Mouse (Mus musculus) G1E (cell line): ENCODE measurements around the gene Zfp598. TPM values are rescaled to one million over a fixed set of nuclear protein-coding genes. Genes with fewer than 3 reads are reported as not detected.

Experiments used
- ATAC-seq: 2 replicates; pipeline ENCODE4 v1.8.0; 2016; ENCODE audit warnings: mild to moderate bottlenecking; ENCODE audit not compliant: insufficient number of reproducible peaks, poor library complexity, low FRiP score, severe bottlenecking; ENCODE audit errors: extremely low read depth
- DNase-seq: peaks from one replicate; pipeline ENCODE4 v3.0.0; 2012; ENCODE audit warnings: low spot score
- H3K27me3 ChIP-seq: 2 replicates; pipeline ENCODE4 v1.6.1; 2012; ENCODE audit warnings: mild to moderate bottlenecking, low read length, inconsistent platforms; ENCODE audit not compliant: insufficient read depth
- H3K36me3 ChIP-seq: replicated peaks from 2 replicates; pipeline ENCODE3; 2012; ENCODE audit warnings: mild to moderate bottlenecking, inconsistent platforms
- H3K4me1 ChIP-seq: 2 replicates; pipeline ENCODE4 v1.6.1; 2012; ENCODE audit warnings: low read depth, low read length, inconsistent platforms, mixed read lengths; ENCODE audit not compliant: insufficient read depth
- H3K4me3 ChIP-seq: 2 replicates; pipeline ENCODE4 v1.5.1; 2012; ENCODE audit warnings: low read depth, mild to moderate bottlenecking, inconsistent platforms, low read length, moderate library complexity, mixed read lengths
- H3K9me3 ChIP-seq: replicated peaks from 2 replicates; pipeline ENCODE4 v1.6.1; 2012; ENCODE audit warnings: inconsistent platforms
- CTCF ChIP-seq: IDR thresholded peaks from 2 replicates; pipeline ENCODE4 v1.5.1; 2012; ENCODE audit warnings: low read depth, low read length, inconsistent platforms, mixed read lengths
- GATA1 ChIP-seq: IDR thresholded peaks from 2 replicates; pipeline ENCODE4 v1.6.1; 2012; ENCODE audit warnings: borderline replicate concordance, low read length, inconsistent platforms, mixed read lengths
- GATA2 ChIP-seq: IDR thresholded peaks from 2 replicates; pipeline ENCODE4 v1.6.1; 2012; ENCODE audit warnings: low read depth, low read length, inconsistent platforms, borderline replicate concordance
- POLR2AphosphoS5 ChIP-seq: IDR thresholded peaks from 2 replicates; pipeline ENCODE4 v1.6.1; 2012; ENCODE audit warnings: low read depth, low read length, inconsistent platforms; ENCODE audit not compliant: insufficient replicate concordance
- TAL1 ChIP-seq: conservative IDR thresholded peaks from 2 replicates; pipeline ENCODE4 v1.6.1; 2012; ENCODE audit warnings: low read depth, low read length, inconsistent platforms, mixed read lengths
- polyA plus RNA-seq: library from polyadenylated mRNA; stranded (reverse); fragments of >175 nt; gene quantifications from 2 replicates; pipeline ENCODE4 v1.2.3, GENCODE M21; 2012
- total RNA-seq, 2 experiments: library from RNA; stranded (forward) in 1 of 2; stranded (reverse) in 1 of 2; fragments of 200-1000 nt in 1 of 2; fragments of >200 nt in 1 of 2; fragmentation: Nextera tagmentation in 1 of 2; gene quantifications; 2 replicates each; pipeline ENCODE4 v1.2.3; 2014 to 2017

The Zfp598 gene
- total and polyA plus RNA-seq, 3 experiments, result 11.2 to 86.4 (median 59.1) TPM

DNA sequence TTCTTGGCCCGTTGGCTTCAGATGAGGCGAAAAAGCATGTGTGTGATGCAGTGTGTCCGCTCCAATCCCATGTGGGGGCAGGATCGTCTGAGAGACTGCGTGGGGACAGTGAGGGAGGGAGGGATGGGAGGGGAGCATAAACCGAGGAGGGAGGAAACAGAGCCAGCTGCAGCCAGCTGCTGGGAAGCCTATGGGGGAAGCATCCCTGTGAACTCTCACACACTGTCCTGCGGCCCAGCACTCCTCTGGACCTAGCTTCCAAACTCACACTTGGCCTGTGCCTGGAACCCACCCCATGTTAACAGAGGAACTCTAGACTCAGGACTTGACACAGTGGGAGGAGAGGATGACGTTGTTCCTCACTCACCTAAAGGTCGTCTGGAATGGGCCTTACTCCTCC lies 30.6 kb upstream of the Zfp598 start:
- ATAC-seq (no peak), DNase-seq (no peak)
- peaks cover 9% of the 10 kb centered on the region for H3K4me1 ChIP-seq
- no peaks in the 10 kb centered on the region for H3K9me3 ChIP-seq
- H3K4me3 ChIP-seq, result no peak overlapping the region
- H3K36me3 ChIP-seq, result peaks cover 45% of the 10 kb centered on the region
- TF ChIP-seq POLR2AphosphoS5 (no peak), CTCF (no peak), GATA2 (no peak), TAL1 (no peak), GATA1 (no peak)
- peaks cover 24% of the 10 kb centered on the region for H3K27me3 ChIP-seq

DNA sequence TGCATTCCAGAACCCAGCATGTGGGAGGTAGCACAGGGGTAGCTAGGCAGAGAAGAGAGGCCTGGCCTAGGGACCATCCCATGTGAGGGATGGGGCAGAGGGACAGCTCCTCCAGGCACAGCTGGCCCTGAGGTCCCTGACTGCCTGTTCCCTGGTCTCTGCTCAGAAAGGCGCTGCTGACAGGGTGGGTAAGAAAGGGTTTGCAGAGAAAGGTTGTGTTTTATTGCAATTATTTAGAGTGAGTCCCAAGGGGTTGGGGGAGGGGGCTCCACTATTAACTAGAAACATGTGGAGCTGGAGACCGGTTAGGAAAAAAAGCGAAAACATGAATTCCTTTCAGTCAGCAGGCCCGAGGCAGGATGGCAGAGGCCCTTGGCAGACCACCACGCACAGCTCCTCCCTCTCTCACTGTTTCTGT lies 29.9 kb upstream of the Zfp598 start:
- peaks cover 38% of the 10 kb centered on the region for H3K36me3 ChIP-seq
- ATAC-seq, result no peak

GRCm38 (mm10) chr17:24640119-24640518 lies 29.4 kb upstream of the Zfp598 start:
- TF ChIP-seq CTCF (no peak), GATA2 (no peak), TAL1 (no peak), POLR2AphosphoS5 (no peak), GATA1 (no peak)
- peaks cover 37% of the 10 kb centered on the region for H3K27me3 ChIP-seq
- no peak overlapping the region for H3K4me3 ChIP-seq
- no peak for ATAC-seq
- peaks cover 33% of the 10 kb centered on the region for H3K36me3 ChIP-seq
- DNase-seq, result no peak
- no peaks in the 10 kb centered on the region for H3K9me3 ChIP-seq
- H3K4me1 ChIP-seq, result peaks cover 9% of the 10 kb centered on the region

More for the DNA sequence above, 29.9 kb upstream of the Zfp598 start:
- Histone ChIP-seq H3K4me3 (no peak overlapping the region), H3K4me1 (peaks cover 9% of the 10 kb centered on the region), H3K27me3 (peaks cover 31% of the 10 kb centered on the region), H3K9me3 (no peaks in the 10 kb centered on the region)
- TF ChIP-seq POLR2AphosphoS5 (no peak), GATA1 (no peak), GATA2 (no peak), CTCF (no peak), TAL1 (no peak)
- DNase-seq, result no peak

DNA sequence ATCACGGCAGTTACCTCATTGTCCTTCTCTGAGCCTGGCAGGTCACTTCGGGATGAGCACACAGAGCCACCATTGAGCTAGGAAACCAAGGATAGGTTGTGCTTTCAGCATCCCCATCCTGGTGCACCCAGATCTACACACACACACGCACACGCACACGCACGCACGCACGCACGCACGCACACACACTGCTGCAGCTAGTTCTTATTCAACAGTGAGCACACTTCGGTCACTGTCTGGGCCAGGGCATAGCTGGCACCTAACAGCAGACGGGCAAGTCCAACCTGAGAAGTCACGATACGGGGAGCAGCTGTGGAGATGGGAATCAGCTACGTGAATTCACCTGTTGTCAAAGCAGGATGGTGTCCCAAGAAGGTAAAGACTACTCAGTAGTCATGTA lies 28.9 kb upstream of the Zfp598 start:
- H3K36me3 ChIP-seq, result peaks cover 28% of the 10 kb centered on the region
- no peaks in the 10 kb centered on the region for H3K9me3 ChIP-seq
- H3K4me3 ChIP-seq, result no peak overlapping the region
- no peak for DNase-seq
- H3K27me3 ChIP-seq, result peaks cover 41% of the 10 kb centered on the region
- TF ChIP-seq GATA1 (no peak), TAL1 (no peak), POLR2AphosphoS5 (no peak), GATA2 (no peak), CTCF (no peak)
- ATAC-seq, result no peak
- H3K4me1 ChIP-seq, result peaks cover 9% of the 10 kb centered on the region

DNA sequence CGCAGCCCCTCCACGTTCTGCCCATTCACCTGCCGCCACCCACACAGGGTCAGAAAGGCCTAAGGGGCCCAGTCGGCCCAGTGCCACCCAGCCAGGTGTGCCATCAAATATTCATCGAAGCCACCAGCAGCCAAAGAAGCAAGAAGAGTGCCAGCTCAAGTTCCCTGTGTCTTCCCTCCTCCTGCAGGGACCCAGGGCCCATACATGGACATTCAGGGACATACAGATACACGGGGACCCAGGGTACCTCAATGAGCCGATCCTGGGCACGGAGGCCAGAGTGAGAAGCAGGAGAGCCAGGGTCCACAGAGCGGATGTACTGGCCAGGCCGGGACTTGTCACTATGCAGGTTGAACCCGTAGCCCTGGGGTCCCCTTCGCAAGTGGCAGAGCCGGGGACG lies 27.5 kb upstream of the Zfp598 start:
- H3K9me3 ChIP-seq, result no peaks in the 10 kb centered on the region
- H3K27me3 ChIP-seq, result peaks cover 51% of the 10 kb centered on the region
- no peak overlapping the region for H3K4me3 ChIP-seq
- ATAC-seq, result no peak
- H3K4me1 ChIP-seq, result 0 out of 2 replicates have a peak, but pooled peaks cover 3% of the 10 kb centered on the region
- peaks cover 16% of the 10 kb centered on the region for H3K36me3 ChIP-seq
- DNase-seq, result no peak
- TF ChIP-seq CTCF (no peak), GATA2 (no peak)

- no peaks in the 10 kb centered on the region for H3K9me3 ChIP-seq
- H3K4me3 ChIP-seq, result no peak overlapping the region
- H3K27me3 ChIP-seq, result peaks cover 61% of the 10 kb centered on the region
- H3K4me1 ChIP-seq, result 0 out of 2 replicates have a peak, but pooled peaks cover 3% of the 10 kb centered on the region
- DNase-seq (no peak), ATAC-seq (no peak)
- TF ChIP-seq CTCF (no peak), GATA2 (no peak), GATA1 (no peak), POLR2AphosphoS5 (no peak), TAL1 (no peak)
- peaks cover 14% of the 10 kb centered on the region for H3K36me3 ChIP-seq
Observed at GRCm38 (mm10) chr17:24642791-24643343, 26.6 kb upstream of the Zfp598 start.

GRCm38 (mm10) chr17:24644030-24644715 lies 25.3 kb upstream of the Zfp598 start:
- DNase-seq (no peak), ATAC-seq (no peak)
- H3K4me3 ChIP-seq, result no peak overlapping the region
- 0 out of 2 replicates have a peak, but pooled peaks cover 3% of the 10 kb centered on the region for H3K4me1 ChIP-seq
- TF ChIP-seq POLR2AphosphoS5 (no peak), GATA2 (no peak), TAL1 (no peak), GATA1 (no peak), CTCF (no peak)
- peaks cover 72% of the 10 kb centered on the region for H3K27me3 ChIP-seq
- no peaks in the 10 kb centered on the region for H3K9me3 ChIP-seq
- peaks cover 3% of the 10 kb centered on the region for H3K36me3 ChIP-seq
